Mouse (Mus musculus) embryonic facial prominence, embryonic 11.5 days (tissue): Measurements from ENCODE around the gene Tlr4. TPM values are rescaled to one million over a fixed set of nuclear protein-coding genes. Genes with fewer than 3 reads are reported as not detected.

Experiments used
- ATAC-seq: fragments of 200-750 bp; cut with Nextera tagmentation; replicated peaks from 2 replicates; pipeline ENCODE4 v1.8.0; 2017; ENCODE audit warnings: low read depth; ENCODE audit not compliant: insufficient number of reproducible peaks, low FRiP score, low TSS enrichment
- DNase-seq: peaks from one replicate; pipeline ENCODE4 v3.0.0-alpha.2; 2015; ENCODE audit warnings: low spot score
- H3K27ac ChIP-seq: fragments of 300-500 bp; sonication (generic); replicated peaks from 2 replicates; pipeline ENCODE4 v1.5.1; 2014; ENCODE audit warnings: mild to moderate bottlenecking, low read depth, low read length, control low read depth
- H3K27me3 ChIP-seq: fragments of 300-500 bp; sonication (generic); 2 replicates; pipeline ENCODE4 v1.6.1; 2014; ENCODE audit warnings: mild to moderate bottlenecking, low read length, moderate library complexity, mixed read lengths; ENCODE audit not compliant: control insufficient read depth, insufficient read depth
- H3K36me3 ChIP-seq: fragments of 300-500 bp; sonication (generic); replicated peaks from 2 replicates; pipeline ENCODE4 v1.6.1; 2014; ENCODE audit warnings: low read depth, mild to moderate bottlenecking, low read length, moderate library complexity, mixed read lengths; ENCODE audit not compliant: control insufficient read depth, insufficient read depth
- H3K4me1 ChIP-seq: fragments of 300-500 bp; sonication (generic); 2 replicates; pipeline ENCODE4 v1.6.1; 2014; ENCODE audit warnings: low read length, mixed read lengths; ENCODE audit not compliant: control insufficient read depth, insufficient read depth
- H3K4me2 ChIP-seq: fragments of 300-500 bp; sonication (generic); 2 replicates; pipeline ENCODE4 v1.6.1; 2014; ENCODE audit warnings: low read depth, mild to moderate bottlenecking, control low read depth, low read length, moderate library complexity
- H3K4me3 ChIP-seq: fragments of 300-500 bp; sonication (generic); 2 replicates; pipeline ENCODE4 v1.5.1; 2014; ENCODE audit warnings: low read depth, low read length, control low read depth
- H3K9ac ChIP-seq: fragments of 300-500 bp; sonication (generic); replicated peaks from 2 replicates; pipeline ENCODE4 v1.6.1; 2014; ENCODE audit warnings: mild to moderate bottlenecking, control low read depth, low read length
- H3K9me3 ChIP-seq: fragments of 300-500 bp; sonication (generic); replicated peaks from 2 replicates; pipeline ENCODE4 v1.6.1; 2016; ENCODE audit warnings: mild to moderate bottlenecking, low read length, inconsistent platforms, mixed read lengths; ENCODE audit not compliant: control insufficient read depth
- WGBS: fragments of 180-500 bp; shearing (Covaris S2); extraction: QIAGEN DNeasy Blood & Tissue Kit; methylation state at CpG from one replicate; pipeline ENCODE4 v1.1.7; 2014; 5-methylcytosine and 5-hydroxymethylcytosine counted together
- polyA plus RNA-seq: library from polyadenylated mRNA; unstranded; fragments of >200 nt; fragmentation: Nextera tagmentation; extraction: Ambion mirVana; gene quantifications from 2 replicates; pipeline ENCODE4 v1.2.1, GENCODE M21; 2014

The Tlr4 gene
- polyA plus RNA-seq, 1 experiment from 2014 or later, result 0.90 TPM

DNA sequence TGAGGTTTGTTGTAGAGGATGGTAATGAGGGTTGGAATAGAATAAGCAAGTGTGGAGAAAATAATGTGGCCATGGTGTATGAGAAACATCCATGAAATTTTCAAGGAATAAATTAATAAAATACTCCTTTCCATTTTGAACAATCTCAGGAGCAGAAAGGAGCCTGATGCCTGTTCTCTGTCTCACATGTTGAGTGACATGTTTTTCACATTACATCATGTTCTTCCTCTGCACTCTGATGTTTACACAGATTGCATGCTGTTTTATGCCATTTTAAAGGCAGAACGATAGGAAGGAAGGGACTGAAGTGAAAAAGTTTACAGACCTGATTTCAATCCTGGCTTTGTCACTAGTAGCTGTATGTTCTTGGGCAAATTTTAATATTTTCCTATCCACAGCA is 120.3 kb downstream of the Tlr4 start:
- Histone ChIP-seq H3K27me3 (no peaks in the 10 kb centered on the region), H3K9ac (no peak overlapping the region), H3K9me3 (no peaks in the 10 kb centered on the region), H3K4me1 (no peaks in the 10 kb centered on the region), H3K27ac (no peak overlapping the region), H3K36me3 (no peaks in the 10 kb centered on the region), H3K4me3 (no peak overlapping the region), H3K4me2 (no peak overlapping the region)
- WGBS, result 30% methylated on average over 1 of the region's 1 CpGs
- no peak for ATAC-seq
- DNase-seq, result peak; percentile 1

DNA sequence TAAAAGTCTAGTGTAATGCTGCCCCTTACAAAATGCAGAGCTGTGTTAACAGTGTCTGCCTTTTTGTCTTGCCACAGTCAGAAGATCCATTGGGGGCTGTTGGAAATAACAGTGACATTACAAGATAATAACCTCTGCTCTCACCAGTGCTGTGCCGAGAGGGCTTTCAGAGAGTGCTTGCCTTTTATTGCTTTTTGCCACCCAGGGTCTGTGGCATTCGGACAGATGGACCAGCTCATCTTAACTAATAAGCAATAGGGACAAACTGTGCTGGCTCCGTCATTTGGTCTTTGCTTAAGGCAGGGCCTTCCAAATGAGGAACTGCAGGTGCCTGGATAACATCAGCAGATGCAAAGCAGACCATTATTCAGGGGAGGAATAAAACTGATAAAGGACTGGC is 147.5 kb downstream of the Tlr4 start:
- Histone ChIP-seq H3K9ac (no peak overlapping the region), H3K4me1 (no peaks in the 10 kb centered on the region), H3K36me3 (no peaks in the 10 kb centered on the region), H3K4me2 (no peak overlapping the region), H3K4me3 (no peak overlapping the region), H3K27ac (no peak overlapping the region), H3K27me3 (no peaks in the 10 kb centered on the region), H3K9me3 (no peaks in the 10 kb centered on the region)
- ATAC-seq (no peak), DNase-seq (no peak)
- WGBS, result 79% methylated on average over 3 of the region's 3 CpGs
